Mouse (Mus musculus) adrenal gland, postnatal 10 days (tissue): ENCODE results near the gene Rad9a. TPM values are rescaled to one million over a fixed set of nuclear protein-coding genes. Genes with fewer than 3 reads are reported as not detected.

Source experiments
- DNase-seq: peaks from one replicate; pipeline ENCODE4 v3.0.0; 2021; ENCODE audit warnings: mixed read lengths
- total RNA-seq, 2 experiments: library from RNA; stranded (reverse); gene quantifications; 2 replicates each; pipeline ENCODE4 v1.2.3; 2021

Gene Rad9a
- total RNA-seq, 2 experiments from 2014 or later, result 7.4 to 10.8 TPM

DNA sequence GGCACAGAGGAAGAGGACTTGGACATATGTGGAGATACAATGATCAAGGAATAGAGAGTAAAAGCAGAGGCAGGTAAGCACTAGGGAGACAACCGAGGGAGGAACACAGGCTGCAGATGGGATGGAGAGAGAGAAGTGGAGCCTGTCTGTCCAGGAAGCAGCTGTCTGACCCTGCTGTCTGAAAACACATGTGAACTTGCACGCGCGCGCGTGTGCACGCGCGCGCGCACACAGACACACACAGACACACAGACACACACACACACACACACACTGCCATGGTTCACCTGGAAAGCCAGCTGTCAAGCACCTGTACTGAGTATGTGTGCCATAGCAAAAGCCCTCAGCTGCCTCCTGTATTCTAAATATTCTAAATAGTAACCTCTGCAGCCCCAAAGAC, 16.8 kb upstream of the Rad9a start:
- no peak for DNase-seq

- no peak for DNase-seq
Measured at GRCm38 (mm10) chr19:4217855-4218254, 16.4 kb upstream of the Rad9a start.

DNA sequence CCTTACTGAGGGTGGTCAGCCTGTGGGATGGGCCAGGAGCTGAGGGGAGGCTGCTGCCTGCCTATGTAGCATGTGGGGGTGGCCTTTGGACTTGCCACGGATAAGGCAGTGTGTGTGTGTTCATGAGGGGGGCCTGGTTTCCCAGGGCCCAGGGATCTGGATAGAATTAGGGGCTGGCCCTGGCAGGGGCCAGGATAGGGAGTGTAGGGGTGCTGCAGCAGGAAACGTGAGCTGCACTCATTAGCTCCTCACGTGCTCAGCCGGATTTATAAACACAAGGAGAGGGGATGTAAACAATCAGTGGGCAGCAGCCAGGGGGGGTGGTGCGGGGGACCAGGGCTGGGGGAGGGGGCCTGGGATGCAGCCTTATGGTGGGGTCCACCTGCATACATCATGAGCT, 15.7 kb upstream of the Rad9a start:
- DNase-seq, result no peak

DNA sequence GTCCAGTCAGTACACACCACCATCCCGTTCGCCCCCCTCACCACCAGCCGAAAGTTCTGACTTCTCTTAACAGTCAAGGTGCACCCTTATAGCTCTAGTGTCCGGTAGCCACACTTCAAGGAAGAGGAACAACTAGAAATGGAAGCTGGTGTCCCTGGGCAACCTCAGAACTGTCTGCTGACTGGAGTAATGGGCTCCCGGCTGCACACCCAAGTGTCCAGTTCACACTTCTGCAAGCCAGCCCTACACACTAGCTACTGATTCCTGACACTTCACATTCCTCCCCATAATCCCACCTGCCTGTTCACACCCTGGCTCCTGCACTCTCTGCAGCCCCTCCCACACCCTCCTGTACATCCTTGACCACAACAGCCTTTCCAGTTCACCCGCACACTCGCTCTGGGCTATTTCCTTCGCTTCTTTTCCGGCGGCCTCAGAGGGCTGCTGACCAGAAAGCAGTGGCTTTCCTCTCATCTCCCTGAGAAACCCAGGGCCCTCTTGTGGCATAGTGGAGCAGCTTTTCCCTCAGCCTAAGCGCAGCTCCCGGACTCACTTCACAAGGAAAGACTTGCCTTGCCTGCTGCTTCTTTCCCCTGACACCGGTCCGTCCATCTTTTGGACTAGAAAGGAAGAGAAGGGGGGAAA, 14.7 kb upstream of the Rad9a start:
- peak; percentile 60 for DNase-seq

DNA sequence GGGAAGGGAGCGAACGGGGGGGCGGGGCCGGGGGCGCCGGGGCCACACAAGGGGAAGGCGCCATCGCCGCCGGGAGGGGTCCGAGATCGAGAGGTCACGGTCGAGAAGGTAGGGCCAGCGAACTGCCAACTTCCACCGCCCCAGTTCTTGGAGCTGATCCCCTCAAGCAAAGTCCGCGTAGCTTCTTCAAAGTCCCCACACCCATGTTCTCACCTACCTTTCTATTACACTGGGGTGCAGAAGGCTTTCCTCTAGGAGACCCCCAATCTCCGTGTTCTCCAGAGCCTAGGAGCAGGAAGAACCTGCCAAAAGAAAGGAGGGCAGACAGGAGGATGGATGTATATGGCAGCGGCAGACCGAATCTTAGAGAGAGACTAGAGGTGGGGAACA, 14.0 kb upstream of the Rad9a start:
- DNase-seq, result no peak

DNA sequence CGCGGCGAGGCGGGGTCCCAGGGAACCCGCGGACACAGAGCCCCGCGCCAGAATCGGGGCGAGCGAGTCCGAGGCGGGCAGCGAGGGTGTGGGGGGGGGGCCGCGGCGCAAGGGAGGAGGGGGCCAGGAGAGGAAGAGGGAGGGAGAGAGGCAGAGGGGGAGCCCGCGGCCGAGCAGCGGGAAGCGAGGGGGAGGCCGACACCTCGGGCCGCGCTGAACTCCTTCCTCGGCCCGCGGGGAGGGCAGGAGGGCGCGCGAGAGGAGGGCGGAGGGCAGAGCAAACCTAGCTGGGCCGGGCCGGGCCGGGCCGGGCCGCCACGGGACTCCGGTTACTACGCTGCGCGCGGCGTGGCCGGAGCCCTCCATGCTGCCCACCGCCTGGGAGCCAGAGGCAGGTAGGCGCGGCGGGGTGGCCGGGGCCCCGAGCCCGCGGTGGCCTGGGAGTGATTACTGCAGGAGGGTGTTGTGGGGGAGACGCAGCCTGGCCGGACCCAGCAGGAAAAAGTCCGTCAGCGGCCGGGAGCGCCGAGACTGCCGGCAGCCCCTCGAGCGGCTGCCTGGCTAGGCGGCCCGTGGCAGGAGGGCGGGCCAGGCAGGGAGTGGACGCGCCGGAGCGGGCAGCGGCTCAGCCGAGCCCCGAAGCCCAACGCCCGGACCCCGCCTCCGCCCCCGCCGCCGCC, 13.4 kb upstream of the Rad9a start:
- peak; percentile 59 for DNase-seq

DNA sequence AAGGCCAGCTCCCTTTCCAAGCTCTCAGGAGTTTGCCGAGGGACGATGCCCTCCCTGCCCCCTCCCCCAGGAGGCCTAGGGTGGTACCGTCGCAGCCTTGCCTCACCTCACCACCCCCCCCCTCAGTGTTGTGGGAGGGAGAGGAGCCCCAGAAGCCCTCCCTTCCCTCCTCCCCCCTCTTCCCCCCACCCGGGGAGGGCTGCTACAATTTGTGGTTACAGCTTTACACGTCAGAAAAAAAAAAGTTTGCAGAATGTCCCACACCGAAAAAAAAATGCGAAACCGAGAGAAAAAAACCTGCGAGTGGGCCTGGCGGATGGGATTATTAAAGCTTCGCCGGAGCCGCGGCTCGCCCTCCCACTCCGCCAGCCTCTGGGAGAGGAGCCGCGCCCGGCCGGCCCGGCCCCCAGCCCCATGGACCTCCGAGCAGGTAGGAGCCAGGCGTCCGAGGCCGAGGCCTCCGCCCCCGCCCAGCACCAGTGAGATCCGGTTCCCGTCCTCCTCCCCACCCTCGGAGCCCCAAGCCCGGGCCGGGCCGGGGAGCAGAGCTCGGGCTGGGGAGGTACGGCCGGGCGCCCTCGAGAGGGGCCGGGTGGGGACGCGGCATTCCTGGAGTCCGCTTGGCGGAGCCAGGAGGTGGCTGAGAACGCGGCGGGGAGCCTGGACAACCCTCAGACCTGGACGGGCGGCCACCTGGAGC, 12.8 kb upstream of the Rad9a start, which contains the start of the genes Clcf1 and AC109138.7:
Gene Clcf1, plus strand, starts transcription at position 168 of the 700 bp plus-strand sequence.
Gene AC109138.7, plus strand, starts transcription at position 287 of the 700 bp plus-strand sequence.
- peak; percentile 69 for DNase-seq

DNA sequence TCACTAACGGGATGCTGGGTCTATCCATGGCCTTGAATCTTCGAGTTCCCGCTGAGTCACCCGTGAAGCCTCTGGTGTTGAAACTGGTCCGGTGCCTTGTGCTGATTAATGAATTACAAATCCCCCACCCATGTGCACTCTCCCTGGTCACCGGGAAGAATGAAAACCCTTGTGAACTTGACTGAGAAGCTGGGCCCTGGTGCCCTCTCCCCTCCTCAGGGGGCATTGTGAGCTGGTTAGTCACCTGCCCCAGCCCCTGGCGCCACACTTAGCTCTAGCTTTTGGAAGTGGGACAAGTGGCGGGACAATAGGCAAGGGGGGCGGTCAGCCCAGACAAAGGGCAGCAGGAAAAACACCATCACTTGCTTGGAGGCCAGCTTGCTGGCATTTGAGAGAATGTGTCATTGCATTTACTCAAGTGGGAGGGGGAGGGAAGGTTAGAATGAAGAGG, 12.1 kb upstream of the Rad9a start:
- peak; percentile 68 for DNase-seq

GRCm38 (mm10) chr19:4211891-4212588, 10.6 kb upstream of the Rad9a start:
- no peak for DNase-seq

- no peak for DNase-seq
Measured at GRCm38 (mm10) chr19:4208563-4208962, 7.1 kb upstream of the Rad9a start.

GRCm38 (mm10) chr19:4206971-4207370, 5.5 kb upstream of the Rad9a start:
- peak; percentile 82 for DNase-seq

GRCm38 (mm10) chr19:4204889-4205288, 3.4 kb upstream of the Rad9a start:
- no peak for DNase-seq

DNA sequence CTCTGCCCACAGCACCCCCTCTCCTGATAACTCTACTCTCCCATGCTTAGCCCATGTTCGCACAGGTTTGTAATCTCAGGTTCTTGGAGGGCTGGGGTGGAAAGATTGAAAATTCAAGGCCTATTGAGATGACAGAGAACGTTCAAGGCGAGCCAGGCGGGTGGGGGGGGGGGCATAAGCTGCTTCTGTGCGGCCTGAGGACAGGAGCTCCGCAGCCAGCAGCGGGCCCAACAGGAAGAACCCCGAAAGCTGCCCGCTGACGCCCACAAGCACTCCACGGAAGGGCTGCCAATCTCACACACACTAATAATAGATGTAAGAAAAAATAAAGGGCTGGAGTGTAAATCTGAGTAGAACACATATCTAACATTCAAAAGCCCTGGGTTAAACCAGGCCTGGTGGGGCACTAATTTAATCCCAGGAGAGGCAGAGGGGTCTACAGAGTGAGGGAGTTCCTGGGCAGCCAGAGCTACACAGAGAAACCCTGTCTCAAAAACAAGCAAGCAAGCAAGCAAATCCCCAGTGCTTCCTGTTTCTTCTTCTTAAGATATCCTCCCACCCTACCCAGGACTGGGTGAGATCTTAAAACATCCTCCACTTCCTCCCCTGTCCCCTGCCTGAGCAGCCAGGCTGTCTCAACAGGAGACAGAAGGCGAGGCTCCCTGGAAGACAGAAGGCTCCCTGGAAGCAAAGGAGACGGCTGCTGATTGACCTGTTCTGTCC, 2.3 kb upstream of the Rad9a start:
- no peak for DNase-seq

- no peak for DNase-seq
Measured at GRCm38 (mm10) chr19:4203148-4203547, 1.7 kb upstream of the Rad9a start.

DNA sequence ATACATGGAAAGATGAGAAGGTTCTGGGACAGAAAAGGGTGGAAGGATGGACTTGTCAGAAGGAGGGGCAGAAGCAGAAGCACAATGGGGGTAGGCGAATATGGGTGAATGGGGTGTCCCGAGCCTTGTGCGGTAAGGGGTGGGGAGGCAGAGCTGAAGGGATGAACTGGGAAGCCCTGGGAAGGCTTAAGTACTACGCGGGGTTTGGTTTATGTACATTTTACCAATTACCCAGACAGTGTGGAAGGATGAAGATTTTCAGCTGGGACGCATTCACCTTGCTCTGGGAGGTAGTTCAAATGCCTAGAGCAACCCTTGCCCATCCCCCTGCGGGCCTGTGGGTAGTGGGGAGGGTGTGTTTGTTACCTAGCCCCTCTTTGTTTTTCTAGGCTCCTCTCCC, 687 bp upstream of the Rad9a start:
- DNase-seq, result no peak

DNA sequence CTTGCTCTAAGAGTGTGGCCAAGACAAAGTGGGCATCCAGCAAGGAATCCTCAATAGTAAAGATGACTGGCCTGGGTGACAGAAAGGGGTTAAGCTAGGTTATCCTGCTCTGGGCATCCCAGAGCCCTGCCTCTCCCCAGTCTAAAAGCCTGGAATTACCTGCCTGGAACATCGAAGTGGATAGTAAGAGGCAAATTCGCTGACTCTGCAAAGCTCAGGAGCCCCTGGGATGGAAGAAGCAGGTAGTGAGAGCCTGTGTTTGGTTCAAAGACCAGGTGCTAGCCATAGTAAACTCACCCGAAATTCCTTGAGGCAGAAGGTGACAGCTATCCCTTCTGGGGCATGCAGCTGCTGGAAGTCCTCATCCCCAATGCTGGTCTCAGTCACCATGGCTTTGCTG, 4.3 kb downstream of the Rad9a start:
- no peak for DNase-seq

- DNase-seq, result peak; percentile 74
Measured at GRCm38 (mm10) chr19:4196548-4196947, 4.9 kb downstream of the Rad9a start.

DNA sequence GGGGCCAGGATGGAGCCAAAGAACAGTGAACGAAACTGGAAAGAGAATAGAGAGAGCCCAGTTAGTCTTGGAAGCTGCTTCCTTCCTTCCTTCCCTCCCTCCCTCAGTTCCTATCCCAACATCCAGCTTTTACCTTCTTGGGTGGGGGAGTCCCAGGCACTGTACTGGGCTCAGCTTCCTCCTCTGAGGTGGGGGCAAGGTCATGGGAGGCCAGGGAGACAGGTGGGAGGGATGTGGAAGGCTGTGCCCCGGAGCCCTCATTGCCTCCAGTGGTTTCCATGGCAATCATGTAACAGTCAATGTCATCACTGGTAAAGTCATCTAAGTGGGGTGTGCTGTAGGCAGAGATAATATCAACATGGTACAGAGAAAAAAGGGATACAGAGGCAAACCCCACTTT, 5.4 kb downstream of the Rad9a start:
- DNase-seq, result no peak

DNA sequence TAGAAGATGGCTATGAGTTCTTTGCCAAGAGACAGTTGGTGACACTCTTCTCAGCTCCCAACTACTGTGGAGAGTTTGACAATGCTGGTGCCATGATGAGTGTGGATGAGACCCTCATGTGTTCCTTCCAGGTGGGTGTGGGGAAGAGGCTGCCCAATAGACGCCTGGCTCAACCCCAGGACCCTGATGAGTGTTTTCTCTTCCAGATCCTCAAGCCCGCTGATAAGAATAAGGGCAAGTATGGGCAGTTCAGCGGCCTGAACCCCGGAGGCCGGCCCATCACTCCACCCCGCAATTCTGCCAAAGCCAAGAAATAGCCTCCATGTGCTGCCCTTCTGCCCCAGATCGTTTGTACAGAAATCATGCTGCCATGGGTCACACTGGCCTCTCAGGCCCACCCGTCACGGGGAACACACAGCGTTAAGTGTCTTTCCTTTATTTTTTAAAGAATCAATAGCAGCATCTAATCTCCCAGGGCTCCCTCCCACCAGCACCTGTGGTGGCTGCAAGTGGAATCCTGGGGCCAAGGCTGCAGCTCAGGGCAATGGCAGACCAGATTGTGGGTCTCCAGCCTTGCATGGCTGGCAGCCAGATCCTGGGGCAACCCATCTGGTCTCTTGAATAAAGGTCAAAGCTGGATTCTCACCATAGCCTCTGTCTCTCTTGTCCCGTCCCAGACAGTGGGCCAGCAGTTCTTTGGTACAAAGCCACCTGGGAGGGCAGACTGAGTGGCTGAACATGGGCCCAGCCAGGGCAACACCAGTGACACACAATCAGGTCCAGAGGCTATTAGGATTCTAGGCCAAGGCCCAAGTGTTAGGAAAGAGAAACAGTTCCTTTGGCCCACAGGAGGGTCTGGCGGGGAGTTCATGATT, 6.4 kb downstream of the Rad9a start:
- DNase-seq, result peak; percentile 61

DNA sequence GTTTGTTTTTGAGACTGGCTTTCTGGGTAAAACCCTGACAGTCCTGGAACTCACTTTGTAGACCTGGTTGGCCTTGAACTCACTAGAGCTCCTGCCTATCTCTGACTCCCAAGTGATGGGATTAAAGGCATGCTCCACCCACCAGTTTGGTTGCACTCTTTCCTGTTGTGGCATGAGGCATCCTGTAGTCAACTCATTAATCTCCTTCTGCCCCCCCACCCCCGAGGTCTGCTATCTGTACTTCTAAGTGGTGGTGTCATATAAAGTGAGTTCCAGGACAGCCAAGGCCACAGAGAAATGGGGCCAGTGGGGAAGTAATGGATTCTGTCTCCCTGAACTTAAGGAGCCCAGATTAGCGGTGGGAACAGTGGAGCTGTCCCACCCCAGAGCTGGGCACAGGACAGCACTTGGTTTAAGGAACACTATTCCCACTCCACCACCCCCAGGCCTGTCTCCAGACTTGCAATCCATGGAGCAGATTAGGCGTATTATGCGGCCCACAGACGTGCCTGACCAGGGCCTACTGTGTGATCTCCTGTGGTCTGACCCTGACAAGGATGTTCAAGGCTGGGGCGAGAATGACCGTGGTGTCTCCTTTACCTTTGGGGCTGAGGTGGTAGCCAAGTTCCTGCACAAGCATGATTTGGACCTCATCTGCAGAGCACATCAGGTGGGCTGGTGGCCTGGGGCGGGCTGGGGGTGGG, 7.3 kb downstream of the Rad9a start:
- peak; percentile 48 for DNase-seq
